Mouse (Mus musculus): ENCODE measurements around the gene Rpl27a. TPM values are rescaled to one million over a fixed set of nuclear protein-coding genes. Genes with fewer than 3 reads are reported as not detected.
A peak's percentile ranks its signal among the peaks of the same experiment; 100 is the strongest.

Rpl27a gene
- polyA plus RNA-seq, 1 experiment from 2014 or later: 106 TPM

DNA sequence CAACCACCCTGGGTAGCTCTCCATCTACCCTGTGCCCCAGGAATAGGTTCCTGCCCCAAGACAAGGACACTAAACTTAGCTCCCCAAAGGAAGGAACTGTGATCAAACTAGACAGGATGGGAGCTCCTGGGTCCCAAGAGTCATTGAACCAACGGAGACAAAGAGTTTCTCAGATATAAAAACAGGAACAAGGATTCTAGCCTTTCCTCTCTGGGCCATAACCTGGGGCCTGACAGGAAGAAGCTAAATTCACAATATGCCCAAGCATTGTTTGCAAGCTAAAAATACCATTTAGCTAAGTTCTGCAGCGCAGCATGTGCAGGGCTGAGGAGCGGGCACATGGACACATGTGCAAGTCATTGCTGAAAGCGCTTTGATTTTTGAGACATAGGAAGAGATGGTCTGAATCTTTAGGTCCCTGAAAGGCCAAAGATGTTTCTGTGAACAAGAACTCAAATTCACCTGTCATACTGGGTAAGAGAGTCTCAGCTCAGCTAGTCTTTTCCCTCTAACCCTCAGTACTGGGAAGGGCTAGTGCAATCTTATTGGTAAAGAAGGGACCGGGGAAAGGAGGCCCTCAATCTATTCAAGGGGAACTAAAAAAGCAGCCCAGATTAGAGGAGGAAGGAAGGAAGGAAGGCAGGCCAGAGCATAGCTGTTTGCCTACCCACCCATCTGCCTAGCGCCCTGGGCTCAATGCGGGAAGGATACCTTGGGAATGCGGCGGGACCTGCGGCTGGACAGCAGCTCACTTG lies 22.8 kb downstream of the Rpl27a start:
- Histone ChIP-seq H3K36me3 (ENCODE audit: control insufficient read depth, insufficient read depth, low read length) (peaks cover 21% of the 10 kb centered on the region), H3K4me3 (ENCODE audit: low read depth, low read length) (no peak overlapping the region), H3K9ac (ENCODE audit: low read depth, low read length) (no peak overlapping the region), H3K4me2 (no peak overlapping the region), H3K9me3 (replicated peaks; ENCODE audit: control insufficient read depth, low read length) (no peaks in the 10 kb centered on the region), H3K27ac (ENCODE audit: low read depth, low read length) (no peak overlapping the region), H3K27me3 (ENCODE audit: control insufficient read depth, insufficient read depth, low read length) (no peaks in the 10 kb centered on the region), H3K4me1 (ENCODE audit: control insufficient read depth, insufficient read depth, low read length) (0 out of 2 replicates have a peak, but pooled peaks cover 11% of the 10 kb centered on the region)
- 76% methylated on average over 10 of the region's 10 CpGs for WGBS (ENCODE audit: insufficient replicate concordance)
- no peak for ATAC-seq (replicated peaks; ENCODE audit: insufficient number of reproducible peaks, low FRiP score, low TSS enrichment)

DNA sequence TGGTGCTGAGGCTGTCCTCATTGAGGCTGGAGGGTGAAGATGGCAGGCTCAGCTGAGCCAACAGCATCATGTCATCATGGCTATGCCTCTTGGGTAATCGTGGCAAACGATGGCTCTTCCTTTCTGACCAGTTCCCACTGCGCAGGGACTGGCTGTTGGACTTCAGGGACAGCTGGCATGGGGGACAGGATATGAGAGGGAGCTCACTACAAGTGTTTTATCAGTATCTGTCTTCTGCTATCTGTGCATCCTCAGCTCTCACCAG lies 23.3 kb downstream of the Rpl27a start:
- no peak overlapping the region for H3K4me2 ChIP-seq
- no peaks in the 10 kb centered on the region for H3K9me3 ChIP-seq (replicated peaks; ENCODE audit: control insufficient read depth, low read length)
- WGBS (ENCODE audit: insufficient replicate concordance): 50% methylated on average over 3 of the region's 3 CpGs
- no peak overlapping the region for H3K27ac ChIP-seq (ENCODE audit: low read depth, low read length)
- no peak for ATAC-seq (replicated peaks; ENCODE audit: insufficient number of reproducible peaks, low FRiP score, low TSS enrichment)
- H3K27me3 ChIP-seq (ENCODE audit: control insufficient read depth, insufficient read depth, low read length): no peaks in the 10 kb centered on the region
- H3K4me3 ChIP-seq (ENCODE audit: low read depth, low read length): no peak overlapping the region
- peaks cover 20% of the 10 kb centered on the region for H3K36me3 ChIP-seq (ENCODE audit: control insufficient read depth, insufficient read depth, low read length)
- 0 out of 2 replicates have a peak, but pooled peaks cover 10% of the 10 kb centered on the region for H3K4me1 ChIP-seq (ENCODE audit: control insufficient read depth, insufficient read depth, low read length)
- H3K9ac ChIP-seq (ENCODE audit: low read depth, low read length): no peak overlapping the region

DNA sequence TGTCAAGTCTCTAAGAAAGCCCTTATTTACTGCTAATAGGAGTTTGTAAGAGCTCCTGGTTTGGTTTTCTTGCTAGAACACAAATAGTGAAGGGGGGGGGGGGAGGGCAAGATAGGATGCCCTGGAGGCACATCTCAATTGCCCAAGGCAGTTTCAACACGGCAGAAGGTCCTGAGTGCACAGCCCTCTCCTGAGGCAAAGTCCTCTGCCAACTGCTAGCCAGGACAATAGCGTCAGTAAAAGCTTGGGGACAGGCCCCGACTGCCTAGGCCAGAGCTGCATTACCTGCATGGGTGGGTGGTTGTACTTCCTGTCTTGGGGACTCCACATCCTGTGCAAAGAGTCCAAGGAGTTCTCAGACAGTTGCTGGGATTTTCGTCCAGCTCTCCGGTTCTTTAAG lies 25.8 kb downstream of the Rpl27a start:
- H3K27me3 ChIP-seq (ENCODE audit: control insufficient read depth, insufficient read depth, low read length): no peaks in the 10 kb centered on the region
- H3K9me3 ChIP-seq (replicated peaks; ENCODE audit: control insufficient read depth, low read length): no peaks in the 10 kb centered on the region
- H3K4me3 ChIP-seq (ENCODE audit: low read depth, low read length): no peak overlapping the region
- H3K27ac ChIP-seq (ENCODE audit: low read depth, low read length): no peak overlapping the region
- peaks cover 14% of the 10 kb centered on the region for H3K36me3 ChIP-seq (ENCODE audit: control insufficient read depth, insufficient read depth, low read length)
- ATAC-seq (replicated peaks; ENCODE audit: insufficient number of reproducible peaks, low FRiP score, low TSS enrichment): no peak
- no peak overlapping the region for H3K9ac ChIP-seq (ENCODE audit: low read depth, low read length)
- H3K4me2 ChIP-seq: no peak overlapping the region
- 0 out of 2 replicates have a peak, but pooled peaks cover 10% of the 10 kb centered on the region for H3K4me1 ChIP-seq (ENCODE audit: control insufficient read depth, insufficient read depth, low read length)
- WGBS (ENCODE audit: insufficient replicate concordance): 75% methylated on average over 5 of the region's 5 CpGs

DNA sequence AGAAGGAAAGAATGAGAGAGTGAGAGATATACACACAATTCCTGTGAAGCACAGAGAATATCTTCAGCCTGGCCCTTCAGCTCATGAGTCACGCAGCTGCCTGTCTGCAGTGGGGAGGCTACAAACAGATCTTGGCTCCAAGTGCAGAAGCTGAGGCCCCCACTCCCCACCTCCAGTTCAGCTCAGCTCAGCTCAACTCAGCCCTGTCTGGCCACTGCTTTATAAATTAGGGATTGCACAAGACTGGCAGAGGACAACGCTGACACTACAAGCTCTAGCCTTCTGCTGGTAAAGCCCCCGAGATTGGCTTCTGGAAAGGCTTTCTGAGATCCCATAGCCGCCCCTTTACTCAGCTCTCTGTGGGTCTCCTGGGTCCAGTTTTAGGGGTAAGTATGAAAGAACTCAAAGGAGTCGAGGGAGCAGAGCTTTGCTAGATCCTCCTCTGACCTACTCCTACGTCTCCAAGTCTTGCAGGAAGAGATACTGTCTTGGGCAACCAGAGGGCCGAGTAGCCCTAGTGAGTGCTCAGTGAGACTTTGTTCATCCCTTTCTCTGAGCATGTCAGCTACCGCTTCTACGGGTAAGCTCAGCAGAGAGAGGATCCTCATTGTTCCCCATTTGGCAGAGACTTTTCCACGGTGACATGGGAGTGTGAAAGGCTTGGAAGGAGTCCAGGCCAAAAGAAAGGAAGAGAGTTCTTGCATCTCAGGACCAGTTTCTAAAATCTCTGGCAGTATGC lies 26.5 kb downstream of the Rpl27a start:
- peak overlapping the region; percentile 46; the same call in 1 of the 2 replicates for H3K27ac ChIP-seq (ENCODE audit: low read depth, low read length)
- no peak overlapping the region for H3K9ac ChIP-seq (ENCODE audit: low read depth, low read length)
- H3K4me2 ChIP-seq: no peak overlapping the region
- peaks cover 14% of the 10 kb centered on the region for H3K36me3 ChIP-seq (ENCODE audit: control insufficient read depth, insufficient read depth, low read length)
- no peaks in the 10 kb centered on the region for H3K9me3 ChIP-seq (replicated peaks; ENCODE audit: control insufficient read depth, low read length)
- 79% methylated on average over 10 of the region's 10 CpGs for WGBS (ENCODE audit: insufficient replicate concordance)
- no peaks in the 10 kb centered on the region for H3K27me3 ChIP-seq (ENCODE audit: control insufficient read depth, insufficient read depth, low read length)
- H3K4me3 ChIP-seq (ENCODE audit: low read depth, low read length): no peak overlapping the region
- no peak for ATAC-seq (replicated peaks; ENCODE audit: insufficient number of reproducible peaks, low FRiP score, low TSS enrichment)
- H3K4me1 ChIP-seq (ENCODE audit: control insufficient read depth, insufficient read depth, low read length): 0 out of 2 replicates have a peak, but pooled peaks cover 10% of the 10 kb centered on the region

DNA sequence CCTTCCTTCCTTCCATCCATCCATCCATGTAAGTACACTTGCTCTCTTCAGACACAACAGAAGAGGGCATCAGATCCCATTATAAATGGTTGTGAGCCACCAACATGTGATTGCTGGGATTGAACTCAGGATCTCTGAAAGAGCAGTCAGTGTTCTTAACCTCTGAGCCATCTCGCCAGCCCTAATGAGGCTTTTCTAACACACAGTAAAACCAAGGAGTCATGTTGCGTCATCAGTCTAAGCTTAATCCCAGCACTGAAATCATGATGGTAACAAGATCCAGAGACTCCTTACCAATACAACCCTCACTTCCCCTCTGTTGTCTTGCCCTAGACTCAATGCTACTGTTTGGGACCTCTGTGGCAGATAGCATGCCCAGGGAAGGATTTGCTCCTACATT lies 27.2 kb downstream of the Rpl27a start:
- Histone ChIP-seq H3K4me1 (ENCODE audit: control insufficient read depth, insufficient read depth, low read length) (0 out of 2 replicates have a peak, but pooled peaks cover 10% of the 10 kb centered on the region), H3K9ac (ENCODE audit: low read depth, low read length) (no peak overlapping the region), H3K9me3 (replicated peaks; ENCODE audit: control insufficient read depth, low read length) (no peaks in the 10 kb centered on the region), H3K27ac (ENCODE audit: low read depth, low read length) (no peak overlapping the region), H3K27me3 (ENCODE audit: control insufficient read depth, insufficient read depth, low read length) (no peaks in the 10 kb centered on the region), H3K4me2 (no peak overlapping the region), H3K36me3 (ENCODE audit: control insufficient read depth, insufficient read depth, low read length) (peaks cover 10% of the 10 kb centered on the region), H3K4me3 (ENCODE audit: low read depth, low read length) (no peak overlapping the region)
- no peak for ATAC-seq (replicated peaks; ENCODE audit: insufficient number of reproducible peaks, low FRiP score, low TSS enrichment)
- 93% methylated on average over 2 of the region's 2 CpGs for WGBS (ENCODE audit: insufficient replicate concordance)

DNA sequence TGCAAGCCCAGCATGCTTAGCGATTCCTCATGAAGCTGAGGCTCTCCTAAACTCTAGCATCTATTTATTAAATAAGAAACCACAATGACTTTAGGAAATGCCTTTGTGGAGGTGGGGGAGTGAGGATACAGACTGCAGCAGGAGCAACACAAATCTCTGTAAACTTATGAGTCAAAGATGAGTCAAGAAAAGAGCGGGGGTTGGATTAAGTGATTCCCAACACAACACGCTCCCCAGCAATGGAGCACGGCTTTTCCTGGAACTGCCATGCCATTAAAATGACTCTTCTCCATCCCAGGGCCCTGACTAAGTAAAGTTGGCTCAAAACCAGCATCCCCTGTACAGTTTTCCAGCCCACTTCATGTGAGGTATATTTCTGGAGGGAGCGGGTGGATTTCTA lies 27.8 kb downstream of the Rpl27a start:
- no peaks in the 10 kb centered on the region for H3K9me3 ChIP-seq (replicated peaks; ENCODE audit: control insufficient read depth, low read length)
- H3K9ac ChIP-seq (ENCODE audit: low read depth, low read length): no peak overlapping the region
- peaks cover 10% of the 10 kb centered on the region for H3K36me3 ChIP-seq (ENCODE audit: control insufficient read depth, insufficient read depth, low read length)
- no peak overlapping the region for H3K4me2 ChIP-seq
- no peaks in the 10 kb centered on the region for H3K27me3 ChIP-seq (ENCODE audit: control insufficient read depth, insufficient read depth, low read length)
- ATAC-seq (replicated peaks; ENCODE audit: insufficient number of reproducible peaks, low FRiP score, low TSS enrichment): no peak
- H3K4me1 ChIP-seq (ENCODE audit: control insufficient read depth, insufficient read depth, low read length): 0 out of 2 replicates have a peak, but pooled peaks cover 10% of the 10 kb centered on the region
- no peak overlapping the region for H3K27ac ChIP-seq (ENCODE audit: low read depth, low read length)
- no peak overlapping the region for H3K4me3 ChIP-seq (ENCODE audit: low read depth, low read length)
- 90% methylated on average over 5 of the region's 5 CpGs for WGBS (ENCODE audit: insufficient replicate concordance)

DNA sequence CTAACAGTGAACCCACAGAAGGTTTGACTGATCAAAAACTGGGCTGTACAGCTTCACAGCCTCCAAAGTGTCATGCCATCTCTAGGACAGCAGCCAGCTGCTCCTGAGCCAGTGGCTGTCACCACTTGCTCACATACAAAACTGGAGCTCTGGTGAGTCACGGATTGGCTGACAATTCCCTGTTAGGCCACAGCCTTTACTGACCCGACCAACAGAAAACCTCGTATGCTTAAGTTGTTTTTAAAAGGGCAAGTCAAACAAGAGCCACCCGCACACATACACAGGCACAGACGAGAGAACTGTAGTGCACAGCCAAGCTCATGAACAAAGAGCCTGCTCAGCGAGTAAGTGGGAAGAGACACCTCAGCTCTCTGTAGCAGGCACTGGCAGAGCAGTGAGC lies 40.6 kb downstream of the Rpl27a start:
- Histone ChIP-seq H3K9ac (ENCODE audit: low read depth, low read length) (no peak overlapping the region), H3K4me3 (ENCODE audit: low read depth, low read length) (no peak overlapping the region), H3K9me3 (replicated peaks; ENCODE audit: control insufficient read depth, low read length) (no peaks in the 10 kb centered on the region), H3K27me3 (ENCODE audit: control insufficient read depth, insufficient read depth, low read length) (no peaks in the 10 kb centered on the region), H3K4me2 (no peak overlapping the region), H3K4me1 (ENCODE audit: control insufficient read depth, insufficient read depth, low read length) (peaks cover 32% of the 10 kb centered on the region), H3K27ac (ENCODE audit: low read depth, low read length) (peak overlapping the region; percentile 74), H3K36me3 (ENCODE audit: control insufficient read depth, insufficient read depth, low read length) (peaks cover 3% of the 10 kb centered on the region)
- 28% methylated on average over 6 of the region's 6 CpGs for WGBS (ENCODE audit: insufficient replicate concordance)
- 0 out of 2 replicates have a peak, but pooled peaks have one; percentile 24 for ATAC-seq (replicated peaks; ENCODE audit: insufficient number of reproducible peaks, low FRiP score, low TSS enrichment)

DNA sequence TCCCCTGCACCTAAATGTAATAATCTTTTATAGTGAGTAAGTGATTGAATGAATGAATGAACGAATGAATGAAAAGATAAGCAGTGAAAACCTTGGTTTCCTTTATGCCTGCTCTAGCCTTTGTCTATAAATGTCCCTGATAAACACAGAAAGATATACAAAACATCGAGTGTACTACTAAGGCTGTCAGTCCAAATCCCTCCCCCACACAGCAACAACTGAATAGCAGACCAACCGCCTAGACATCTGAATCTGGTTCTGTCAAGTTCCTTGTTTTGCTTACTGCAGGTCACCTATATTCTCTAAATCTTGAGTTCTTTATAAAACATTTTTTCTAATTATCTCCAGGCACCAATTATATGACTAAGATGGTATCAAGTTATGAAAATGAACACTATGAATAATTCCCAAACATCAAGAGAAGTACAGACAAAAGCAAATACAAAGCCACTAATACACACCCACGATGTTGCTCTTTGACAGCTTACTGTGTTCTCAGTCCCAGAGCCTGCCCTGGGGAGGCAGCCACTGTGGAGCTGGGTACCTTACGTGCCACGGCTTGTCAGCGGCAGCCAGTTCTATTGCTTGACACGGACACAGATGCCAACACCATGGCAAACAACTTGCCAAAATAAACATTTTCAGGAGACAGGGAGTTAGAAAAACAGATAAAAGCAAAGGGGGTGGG lies 42.7 kb downstream of the Rpl27a start:
- Histone ChIP-seq H3K27ac (ENCODE audit: low read depth, low read length) (no peak overlapping the region), H3K4me3 (ENCODE audit: low read depth, low read length) (no peak overlapping the region), H3K36me3 (ENCODE audit: control insufficient read depth, insufficient read depth, low read length) (no peaks in the 10 kb centered on the region), H3K4me2 (no peak overlapping the region), H3K9ac (ENCODE audit: low read depth, low read length) (no peak overlapping the region), H3K4me1 (ENCODE audit: control insufficient read depth, insufficient read depth, low read length) (peaks cover 34% of the 10 kb centered on the region), H3K27me3 (ENCODE audit: control insufficient read depth, insufficient read depth, low read length) (no peaks in the 10 kb centered on the region), H3K9me3 (replicated peaks; ENCODE audit: control insufficient read depth, low read length) (no peaks in the 10 kb centered on the region)
- no peak for ATAC-seq (replicated peaks; ENCODE audit: insufficient number of reproducible peaks, low FRiP score, low TSS enrichment)
- 45% methylated on average over 8 of the region's 8 CpGs for WGBS (ENCODE audit: insufficient replicate concordance)

Data from heart, embryonic 11.5 days (tissue).